Mouse (Mus musculus) ES-E14 (cell line): ENCODE measurements at regions not wholly inside any gene's neighbourhood (a gene's known extent, or its start where the extent isn't known, plus 50 kb on each side); places are given as distances from the start of the nearest gene placed in this dataset.

Experiments used
- CHD2 ChIP-seq: IDR thresholded peaks from 2 replicates; pipeline ENCODE4 v1.6.1; 2014; ENCODE audit warnings: mild to moderate bottlenecking, low read depth, low read length, inconsistent platforms
- HCFC1 ChIP-seq: IDR thresholded peaks from 2 replicates; pipeline ENCODE4 v1.6.1; 2012; ENCODE audit warnings: low read length, inconsistent platforms, borderline replicate concordance; ENCODE audit not compliant: insufficient read depth
- MAFK ChIP-seq: IDR thresholded peaks from 2 replicates; pipeline ENCODE4 v1.6.1; 2014; ENCODE audit warnings: mild to moderate bottlenecking, low read depth, low read length, inconsistent platforms; ENCODE audit not compliant: insufficient read depth
- ZC3H11A ChIP-seq: IDR thresholded peaks from 2 replicates; pipeline ENCODE4 v1.6.1; 2012; ENCODE audit warnings: low read depth, mild to moderate bottlenecking, inconsistent platforms, low read length, borderline replicate concordance
- ZNF384 ChIP-seq: IDR thresholded peaks from 2 replicates; pipeline ENCODE4 v1.6.1; 2012; ENCODE audit warnings: low read depth, low read length, inconsistent platforms

DNA sequence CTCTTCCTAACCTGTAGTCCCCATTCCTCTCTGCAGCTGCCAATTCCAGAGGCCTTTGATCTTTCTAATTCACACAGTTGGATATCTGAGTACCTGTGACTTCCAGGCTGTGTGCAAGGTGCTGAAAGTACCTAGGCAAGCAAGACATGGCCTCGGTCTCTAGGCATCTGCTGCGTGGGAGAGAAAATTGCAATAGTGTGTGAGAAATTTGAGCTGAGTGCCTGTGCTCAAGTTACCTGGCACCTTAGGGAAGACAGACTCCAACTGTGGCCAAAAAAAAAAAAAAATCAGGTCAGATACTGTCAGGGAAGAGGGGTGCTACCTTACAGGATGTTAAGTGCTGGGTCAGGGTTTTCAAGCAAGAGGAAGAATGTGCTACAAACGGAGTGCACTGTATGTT, 514.7 kb upstream of the Mgmt start:
- TF ChIP-seq MAFK (no peak), HCFC1 (no peak), CHD2 (no peak), ZC3H11A (no peak), ZNF384 (no peak)
